Mouse (Mus musculus) heart, embryonic 11.5 days (tissue): ENCODE measurements around the gene 4921504E06Rik. TPM values are rescaled to one million over a fixed set of nuclear protein-coding genes. Genes with fewer than 3 reads are reported as not detected.

Source experiments
- ATAC-seq: fragments of 200-750 bp; cut with Nextera tagmentation; replicated peaks from 2 replicates; pipeline ENCODE4 v1.8.0; 2017; ENCODE audit warnings: moderate library complexity; ENCODE audit not compliant: insufficient number of reproducible peaks, low FRiP score, low TSS enrichment
- H3K27ac ChIP-seq: fragments of 300-500 bp; sonication (generic); 2 replicates; pipeline ENCODE4 v1.5.1; 2014; ENCODE audit warnings: mild to moderate bottlenecking, low read depth, low read length
- H3K27me3 ChIP-seq: fragments of 300-500 bp; sonication (generic); 2 replicates; pipeline ENCODE4 v1.6.1; 2014; ENCODE audit warnings: mild to moderate bottlenecking, low read length, mixed read lengths; ENCODE audit not compliant: control insufficient read depth, insufficient read depth
- H3K36me3 ChIP-seq: fragments of 300-500 bp; sonication (generic); 2 replicates; pipeline ENCODE4 v1.6.1; 2014; ENCODE audit warnings: mild to moderate bottlenecking, low read length, moderate library complexity, mixed read lengths; ENCODE audit not compliant: control insufficient read depth, insufficient read depth
- H3K4me1 ChIP-seq: fragments of 300-500 bp; sonication (generic); 2 replicates; pipeline ENCODE4 v1.6.1; 2014; ENCODE audit warnings: low read length; ENCODE audit not compliant: control insufficient read depth, insufficient read depth
- H3K4me2 ChIP-seq: fragments of 300-500 bp; sonication (generic); 2 replicates; pipeline ENCODE4 v1.6.1; 2014; ENCODE audit warnings: mild to moderate bottlenecking, moderate library complexity
- H3K4me3 ChIP-seq: fragments of 300-500 bp; sonication (generic); 2 replicates; pipeline ENCODE4 v1.5.1; 2014; ENCODE audit warnings: low read depth, low read length
- H3K9ac ChIP-seq: fragments of 300-500 bp; sonication (generic); 2 replicates; pipeline ENCODE4 v1.6.1; 2014; ENCODE audit warnings: mild to moderate bottlenecking, low read depth, low read length, moderate library complexity
- H3K9me3 ChIP-seq: fragments of 300-500 bp; sonication (generic); replicated peaks from 2 replicates; pipeline ENCODE4 v1.6.1; 2016; ENCODE audit warnings: low read length; ENCODE audit not compliant: control insufficient read depth
- WGBS: fragments of 180-500 bp; shearing (Covaris S2); extraction: QIAGEN DNeasy Blood & Tissue Kit; methylation state at CpG from one replicate; pipeline ENCODE4 v1.1.7; 2014; ENCODE audit not compliant: insufficient replicate concordance; 5-methylcytosine and 5-hydroxymethylcytosine counted together
- polyA plus RNA-seq: library from polyadenylated mRNA; unstranded; fragments of >200 nt; fragmentation: Nextera tagmentation; extraction: Ambion mirVana; gene quantifications from 2 replicates; pipeline ENCODE4 v1.2.1, GENCODE M21; 2014

4921504E06Rik gene
- polyA plus RNA-seq, 1 experiment from 2014 or later: not detected

- peaks cover 15% of the 10 kb centered on the region for H3K27me3 ChIP-seq
- ATAC-seq: no peak
- no peaks in the 10 kb centered on the region for H3K9me3 ChIP-seq
Observed at GRCm38 (mm10) chr2:19419686-19420345, 133.9 kb downstream of the 4921504E06Rik start.

GRCm38 (mm10) chr2:19416066-19416465, 137.6 kb downstream of the 4921504E06Rik start:
- WGBS: 57% methylated on average over 6 of the region's 6 CpGs
- no peak for ATAC-seq

More at GRCm38 (mm10) chr2:19419686-19420345, 133.9 kb downstream of the 4921504E06Rik start:
- WGBS: 46% methylated on average over 1 of the region's 1 CpGs
- Histone ChIP-seq H3K27ac (no peak overlapping the region), H3K4me1 (no peaks in the 10 kb centered on the region), H3K9ac (no peak overlapping the region), H3K36me3 (no peaks in the 10 kb centered on the region), H3K4me2 (no peak overlapping the region), H3K4me3 (no peak overlapping the region)

GRCm38 (mm10) chr2:19415063-19415521, 138.6 kb downstream of the 4921504E06Rik start:
- Histone ChIP-seq H3K9me3 (no peaks in the 10 kb centered on the region; the same call in 1 of the 2 replicates), H3K36me3 (no peaks in the 10 kb centered on the region), H3K4me3 (0 out of 2 replicates have a peak overlapping the region, but pooled peaks have one; percentile 16), H3K27ac (no peak overlapping the region), H3K4me2 (peak overlapping the region; percentile 50), H3K9ac (no peak overlapping the region), H3K4me1 (no peaks in the 10 kb centered on the region), H3K27me3 (0 out of 2 replicates have a peak, but pooled peaks cover 3% of the 10 kb centered on the region)
- WGBS: 1% methylated on average over 6 of the region's 6 CpGs
- ATAC-seq: no peak

More at GRCm38 (mm10) chr2:19416066-19416465, 137.6 kb downstream of the 4921504E06Rik start:
- Histone ChIP-seq H3K4me2 (no peak overlapping the region), H3K4me1 (no peaks in the 10 kb centered on the region), H3K4me3 (no peak overlapping the region), H3K36me3 (no peaks in the 10 kb centered on the region), H3K27me3 (0 out of 2 replicates have a peak, but pooled peaks cover 3% of the 10 kb centered on the region), H3K9me3 (no peaks in the 10 kb centered on the region; the same call in 1 of the 2 replicates), H3K27ac (no peak overlapping the region), H3K9ac (no peak overlapping the region)

GRCm38 (mm10) chr2:19414222-19414965, 139.3 kb downstream of the 4921504E06Rik start:
- Histone ChIP-seq H3K27me3 (0 out of 2 replicates have a peak, but pooled peaks cover 3% of the 10 kb centered on the region), H3K4me3 (peak overlapping the region; percentile 16; the same call in 1 of the 2 replicates), H3K4me2 (peak overlapping the region; percentile 50), H3K36me3 (no peaks in the 10 kb centered on the region), H3K27ac (no peak overlapping the region), H3K4me1 (no peaks in the 10 kb centered on the region), H3K9ac (no peak overlapping the region), H3K9me3 (no peaks in the 10 kb centered on the region; the same call in 1 of the 2 replicates)
- 19% methylated on average over 19 of the region's 19 CpGs for WGBS
- ATAC-seq: no peak

Other genes with a start within 250 kb of the 4921504E06Rik start
- gene Msrb2, start 182.5 kb downstream of the 4921504E06Rik start, polyA plus RNA-seq: 27.1 and 32.7 TPM in 2 replicates
- not detected in 2 replicates for gene Ptf1a, start 108.3 kb downstream of the 4921504E06Rik start, polyA plus RNA-seq
- 5.9 and 6.3 TPM in 2 replicates for gene Otud1, start 103.8 kb upstream of the 4921504E06Rik start, polyA plus RNA-seq